Mouse (Mus musculus) embryonic facial prominence, embryonic 11.5 days (tissue): ENCODE data around the gene Ltc4s. TPM values are rescaled to one million over a fixed set of nuclear protein-coding genes. Genes with fewer than 3 reads are reported as not detected.

Experiments
- ATAC-seq: fragments of 200-750 bp; cut with Nextera tagmentation; replicated peaks from 2 replicates; pipeline ENCODE4 v1.8.0; 2017; ENCODE audit warnings: low read depth; ENCODE audit not compliant: insufficient number of reproducible peaks, low FRiP score, low TSS enrichment
- DNase-seq: peaks from one replicate; pipeline ENCODE4 v3.0.0-alpha.2; 2015; ENCODE audit warnings: low spot score
- H3K27ac ChIP-seq: fragments of 300-500 bp; sonication (generic); replicated peaks from 2 replicates; pipeline ENCODE4 v1.5.1; 2014; ENCODE audit warnings: mild to moderate bottlenecking, low read depth, low read length, control low read depth
- H3K27me3 ChIP-seq: fragments of 300-500 bp; sonication (generic); 2 replicates; pipeline ENCODE4 v1.6.1; 2014; ENCODE audit warnings: mild to moderate bottlenecking, low read length, moderate library complexity, mixed read lengths; ENCODE audit not compliant: control insufficient read depth, insufficient read depth
- H3K36me3 ChIP-seq: fragments of 300-500 bp; sonication (generic); replicated peaks from 2 replicates; pipeline ENCODE4 v1.6.1; 2014; ENCODE audit warnings: low read depth, mild to moderate bottlenecking, low read length, moderate library complexity, mixed read lengths; ENCODE audit not compliant: control insufficient read depth, insufficient read depth
- H3K4me1 ChIP-seq: fragments of 300-500 bp; sonication (generic); 2 replicates; pipeline ENCODE4 v1.6.1; 2014; ENCODE audit warnings: low read length, mixed read lengths; ENCODE audit not compliant: control insufficient read depth, insufficient read depth
- H3K4me2 ChIP-seq: fragments of 300-500 bp; sonication (generic); 2 replicates; pipeline ENCODE4 v1.6.1; 2014; ENCODE audit warnings: low read depth, mild to moderate bottlenecking, control low read depth, low read length, moderate library complexity
- H3K4me3 ChIP-seq: fragments of 300-500 bp; sonication (generic); 2 replicates; pipeline ENCODE4 v1.5.1; 2014; ENCODE audit warnings: low read depth, low read length, control low read depth
- H3K9ac ChIP-seq: fragments of 300-500 bp; sonication (generic); replicated peaks from 2 replicates; pipeline ENCODE4 v1.6.1; 2014; ENCODE audit warnings: mild to moderate bottlenecking, control low read depth, low read length
- H3K9me3 ChIP-seq: fragments of 300-500 bp; sonication (generic); replicated peaks from 2 replicates; pipeline ENCODE4 v1.6.1; 2016; ENCODE audit warnings: mild to moderate bottlenecking, low read length, inconsistent platforms, mixed read lengths; ENCODE audit not compliant: control insufficient read depth
- WGBS: fragments of 180-500 bp; shearing (Covaris S2); extraction: QIAGEN DNeasy Blood & Tissue Kit; methylation state at CpG from one replicate; pipeline ENCODE4 v1.1.7; 2014; 5-methylcytosine and 5-hydroxymethylcytosine counted together
- polyA plus RNA-seq: library from polyadenylated mRNA; unstranded; fragments of >200 nt; fragmentation: Nextera tagmentation; extraction: Ambion mirVana; gene quantifications from 2 replicates; pipeline ENCODE4 v1.2.1, GENCODE M21; 2014

The Ltc4s gene
- polyA plus RNA-seq, 1 experiment from 2014 or later = 0.36 TPM

- Histone ChIP-seq H3K9me3 (no peaks in the 10 kb centered on the region), H3K4me3 (no peak overlapping the region), H3K9ac (no peak overlapping the region), H3K4me1 (no peaks in the 10 kb centered on the region), H3K27ac (no peak overlapping the region), H3K27me3 (no peaks in the 10 kb centered on the region), H3K36me3 (peaks cover 23% of the 10 kb centered on the region), H3K4me2 (no peak overlapping the region)
- ATAC-seq (no peak), DNase-seq (no peak)
- WGBS = 92% methylated on average over 4 of the region's 4 CpGs
These were observed 23.6 kb upstream of the Ltc4s start for GRCm38 (mm10) chr11:50262020-50262419.

GRCm38 (mm10) chr11:50258310-50258709, 19.9 kb upstream of the Ltc4s start:
- ATAC-seq (no peak), DNase-seq (no peak)
- Histone ChIP-seq H3K9me3 (no peaks in the 10 kb centered on the region), H3K4me3 (no peak overlapping the region), H3K9ac (no peak overlapping the region), H3K36me3 (peaks cover 20% of the 10 kb centered on the region), H3K4me1 (no peaks in the 10 kb centered on the region; the same call in 1 of the 2 replicates), H3K27me3 (no peaks in the 10 kb centered on the region), H3K4me2 (no peak overlapping the region), H3K27ac (no peak overlapping the region)
- 91% methylated on average over 7 of the region's 7 CpGs for WGBS

GRCm38 (mm10) chr11:50256615-50257014, 18.2 kb upstream of the Ltc4s start:
- 88% methylated on average over 7 of the region's 7 CpGs for WGBS
- H3K36me3 ChIP-seq = peaks cover 12% of the 10 kb centered on the region
- H3K27me3 ChIP-seq = no peaks in the 10 kb centered on the region
- no peak overlapping the region for H3K27ac ChIP-seq
- no peak overlapping the region for H3K9ac ChIP-seq
- no peak overlapping the region for H3K4me3 ChIP-seq
- no peak for ATAC-seq
- no peaks in the 10 kb centered on the region for H3K9me3 ChIP-seq
- no peak for DNase-seq
- peaks cover 3% of the 10 kb centered on the region for H3K4me1 ChIP-seq
- H3K4me2 ChIP-seq = no peak overlapping the region

- no peak overlapping the region for H3K4me2 ChIP-seq
- H3K9ac ChIP-seq = no peak overlapping the region
- H3K4me1 ChIP-seq = peaks cover 3% of the 10 kb centered on the region
- no peak overlapping the region for H3K27ac ChIP-seq
- peaks cover 9% of the 10 kb centered on the region for H3K36me3 ChIP-seq
- ATAC-seq (no peak), DNase-seq (no peak)
- WGBS = 88% methylated on average over 12 of the region's 12 CpGs
- H3K27me3 ChIP-seq = no peaks in the 10 kb centered on the region
- no peak overlapping the region for H3K4me3 ChIP-seq
- H3K9me3 ChIP-seq = no peaks in the 10 kb centered on the region
These were observed 15.7 kb upstream of the Ltc4s start for GRCm38 (mm10) chr11:50254010-50254580.

GRCm38 (mm10) chr11:50253393-50253792, 15.0 kb upstream of the Ltc4s start:
- H3K9me3 ChIP-seq = no peaks in the 10 kb centered on the region
- H3K27ac ChIP-seq = no peak overlapping the region; the same call in 1 of the 2 replicates
- peaks cover 7% of the 10 kb centered on the region for H3K36me3 ChIP-seq
- H3K4me1 ChIP-seq = peaks cover 3% of the 10 kb centered on the region
- no peak overlapping the region for H3K9ac ChIP-seq
- WGBS = 63% methylated on average over 1 of the region's 1 CpGs
- H3K4me3 ChIP-seq = no peak overlapping the region
- DNase-seq (no peak), ATAC-seq (no peak)
- no peak overlapping the region for H3K4me2 ChIP-seq
- H3K27me3 ChIP-seq = no peaks in the 10 kb centered on the region

- Histone ChIP-seq H3K4me3 (no peak overlapping the region), H3K4me1 (peaks cover 3% of the 10 kb centered on the region), H3K36me3 (peaks cover 2% of the 10 kb centered on the region), H3K4me2 (no peak overlapping the region), H3K27ac (no peak overlapping the region; the same call in 1 of the 2 replicates), H3K9me3 (no peaks in the 10 kb centered on the region), H3K27me3 (no peaks in the 10 kb centered on the region), H3K9ac (peak overlapping the region; percentile 13)
- DNase-seq (peak; percentile 29), ATAC-seq (0 out of 2 replicates have a peak, but pooled peaks have one; percentile 35)
- WGBS = 58% methylated on average over 11 of the region's 11 CpGs
These were observed 14.4 kb upstream of the Ltc4s start for GRCm38 (mm10) chr11:50252684-50253265.

GRCm38 (mm10) chr11:50252166-50252565, 13.8 kb upstream of the Ltc4s start:
- Histone ChIP-seq H3K36me3 (no peaks in the 10 kb centered on the region; the same call in 1 of the 2 replicates), H3K27ac (0 out of 2 replicates have a peak overlapping the region, but pooled peaks have one; percentile 22), H3K4me3 (no peak overlapping the region), H3K4me2 (no peak overlapping the region), H3K9ac (peak overlapping the region; percentile 32; the same call in 1 of the 2 replicates), H3K27me3 (no peaks in the 10 kb centered on the region), H3K9me3 (no peaks in the 10 kb centered on the region), H3K4me1 (peaks cover 3% of the 10 kb centered on the region)
- 0 out of 2 replicates have a peak, but pooled peaks have one; percentile 19 for ATAC-seq
- peak; percentile 50 for DNase-seq
- 21% methylated on average over 3 of the region's 3 CpGs for WGBS

GRCm38 (mm10) chr11:50248473-50249171, 10.2 kb upstream of the Ltc4s start:
- Histone ChIP-seq H3K9ac (no peak overlapping the region), H3K4me1 (peaks cover 3% of the 10 kb centered on the region), H3K9me3 (no peaks in the 10 kb centered on the region), H3K27me3 (no peaks in the 10 kb centered on the region), H3K36me3 (no peaks in the 10 kb centered on the region), H3K4me2 (no peak overlapping the region), H3K27ac (no peak overlapping the region), H3K4me3 (no peak overlapping the region)
- 78% methylated on average over 7 of the region's 7 CpGs for WGBS
- no peak for ATAC-seq
- DNase-seq = no peak
